Mouse (Mus musculus) kidney, postnatal 36 days (tissue): ENCODE measurements at regions not wholly inside any gene's neighbourhood (a gene's known extent, or its start where the extent isn't known, plus 50 kb on each side); places are given as distances from the start of the nearest gene placed in this dataset.

Source experiments
- DNase-seq, 2 experiments: peaks; one replicate each; pipeline ENCODE4 v3.0.0; 2021 to 2022; ENCODE audit warnings: mixed read lengths in 2 of 2

GRCm38 (mm10) chr9:73173589-73174247 lies 60.5 kb downstream of the Rsl24d1 start:
- peak; percentile 2 to 33 for DNase-seq

GRCm38 (mm10) chr9:73176645-73177044 lies 63.4 kb downstream of the Rsl24d1 start:
- no peak for DNase-seq

- DNase-seq, result no peak
These were observed 70.1 kb downstream of the Rsl24d1 start for GRCm38 (mm10) chr9:73183356-73183755.

- peak in 1 of 2 experiments; percentile 17 for DNase-seq
These were observed 71.7 kb downstream of the Rsl24d1 start for GRCm38 (mm10) chr9:73184908-73185307.

GRCm38 (mm10) chr9:73192271-73192785 lies 79.1 kb downstream of the Rsl24d1 start:
- DNase-seq, result peak in 1 of 2 experiments; percentile 1

- no peak for DNase-seq
These were observed 85.2 kb downstream of the Rsl24d1 start for GRCm38 (mm10) chr9:73198261-73199085.

GRCm38 (mm10) chr9:73223111-73223510 lies 109.9 kb downstream of the Rsl24d1 start:
- no peak for DNase-seq

- DNase-seq, result peak in 1 of 2 experiments; percentile 1
These were observed 127.0 kb downstream of the Rsl24d1 start for GRCm38 (mm10) chr9:73240188-73240587.

GRCm38 (mm10) chr9:73242521-73243308 lies 129.5 kb downstream of the Rsl24d1 start:
- no peak for DNase-seq

GRCm38 (mm10) chr9:73244177-73244576 lies 131.0 kb downstream of the Rsl24d1 start:
- DNase-seq, result no peak

- DNase-seq, result no peak
These were observed 132.3 kb downstream of the Rsl24d1 start for GRCm38 (mm10) chr9:73245524-73245923.

- no peak for DNase-seq
These were observed 144.9 kb downstream of the Rsl24d1 start for GRCm38 (mm10) chr9:73258171-73258570.

GRCm38 (mm10) chr9:73258640-73259039 lies 145.4 kb downstream of the Rsl24d1 start:
- no peak for DNase-seq

- DNase-seq, result no peak
These were observed 149.5 kb downstream of the Rsl24d1 start for GRCm38 (mm10) chr9:73262711-73263110.

GRCm38 (mm10) chr9:73270249-73270648 lies 157.0 kb downstream of the Rsl24d1 start:
- peak; percentile 2 for DNase-seq

GRCm38 (mm10) chr9:73272614-73273013 lies 159.4 kb downstream of the Rsl24d1 start:
- no peak for DNase-seq

GRCm38 (mm10) chr9:73273681-73274080 lies 160.5 kb downstream of the Rsl24d1 start:
- DNase-seq, result no peak

- no peak for DNase-seq
These were observed 162.4 kb downstream of the Rsl24d1 start for GRCm38 (mm10) chr9:73275671-73276070.

GRCm38 (mm10) chr9:73295287-73295686 lies 182.1 kb downstream of the Rsl24d1 start:
- DNase-seq, result no peak

- DNase-seq, result peak in 1 of 2 experiments; percentile 6
These were observed 189.1 kb downstream of the Rsl24d1 start for GRCm38 (mm10) chr9:73302156-73302918.

GRCm38 (mm10) chr9:73317048-73317447 lies 203.8 kb downstream of the Rsl24d1 start:
- DNase-seq, result no peak

- no peak for DNase-seq
These were observed 206.6 kb downstream of the Rsl24d1 start for GRCm38 (mm10) chr9:73319704-73320307.
